Mouse (Mus musculus): ENCODE measurements at regions not wholly inside any gene's neighbourhood (a gene's known extent, or its start where the extent isn't known, plus 50 kb on each side); places are given as distances from the start of the nearest gene placed in this dataset.

- no peak for TF ChIP-seq POLR2AphosphoS2 (IDR thresholded peaks at IDR 0.05; ENCODE audit: insufficient read length, low read depth)
- TF ChIP-seq SRF (IDR thresholded peaks at IDR 0.05; ENCODE audit: control insufficient read depth, insufficient read length, low read depth): no peak
- no peak for TF ChIP-seq E2F4 (IDR thresholded peaks at IDR 0.05; ENCODE audit: insufficient read depth)
- no peak for TF ChIP-seq CEBPB (IDR thresholded peaks at IDR 0.05; ENCODE audit: insufficient read depth, poor library complexity, severe bottlenecking)
- no peak for TF ChIP-seq POLR2A (IDR thresholded peaks at IDR 0.05; ENCODE audit: insufficient read length, low read depth)
- Histone ChIP-seq H3ac (ENCODE audit: control insufficient read depth, insufficient read length) (no peak overlapping the region), H3K79me2 (ENCODE audit: control insufficient read depth, insufficient read depth) (no peaks in the 10 kb centered on the region), H3K4me2 (ENCODE audit: low read depth) (no peak overlapping the region), H3K36me3 (ENCODE audit: control insufficient read depth, insufficient read depth) (no peaks in the 10 kb centered on the region), H3K4me3 (no peak overlapping the region), H3K27me3 (ENCODE audit: control insufficient read depth, insufficient read depth, insufficient read length) (no peaks in the 10 kb centered on the region)
Observed at GRCm38 (mm10) chr1:92332248-92332584, 136.7 kb upstream of the Hdac4 start.

DNA sequence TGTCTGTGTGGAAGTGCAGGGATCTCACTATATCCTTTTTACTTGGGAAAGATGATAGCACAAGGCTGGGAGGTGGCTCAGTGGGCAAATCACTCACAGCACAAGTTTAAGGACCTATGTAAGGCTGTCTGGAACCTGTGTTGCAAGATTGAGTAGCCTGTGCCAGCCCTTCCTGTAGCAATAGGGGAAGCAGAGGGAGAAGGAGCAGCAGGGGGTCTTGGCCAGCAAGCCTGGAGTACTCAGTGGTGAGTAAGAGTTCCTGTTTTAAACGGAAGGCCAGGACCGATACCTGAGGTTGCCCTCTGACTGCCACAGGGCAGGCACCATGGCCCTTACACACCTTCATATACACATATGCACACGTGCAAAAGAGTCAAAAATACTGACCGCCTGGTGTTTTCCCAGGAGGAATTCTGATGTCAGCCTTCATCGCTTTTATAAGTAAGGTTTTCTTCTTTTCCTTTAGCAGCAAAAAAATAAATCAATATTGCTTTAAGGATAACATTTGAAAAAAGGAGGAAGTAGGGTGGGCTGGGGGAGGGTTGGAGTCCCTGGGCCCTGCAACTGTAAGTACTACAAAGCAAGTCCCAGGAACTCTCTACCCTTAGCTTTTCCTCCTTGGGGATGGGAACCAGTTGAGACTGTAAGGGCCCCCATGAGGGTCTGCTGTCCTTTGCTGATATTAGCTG, 136.2 kb upstream of the Hdac4 start:
- TF ChIP-seq CEBPB (IDR thresholded peaks at IDR 0.05; ENCODE audit: insufficient read depth, poor library complexity, severe bottlenecking) (no peak), REST (IDR thresholded peaks at IDR 0.05; ENCODE audit: insufficient read depth, insufficient read length) (no peak), MYOG (IDR thresholded peaks at IDR 0.05; ENCODE audit: control insufficient read depth in 1 of 3, insufficient read depth in 1 of 3, insufficient read length in 2 of 3, low read depth in 2 of 3) (no peak), E2F4 (IDR thresholded peaks at IDR 0.05; ENCODE audit: insufficient read depth) (no peak), TCF12 (IDR thresholded peaks at IDR 0.05; ENCODE audit: insufficient read depth, poor library complexity, severe bottlenecking) (no peak), MAX (IDR thresholded peaks at IDR 0.05; ENCODE audit: low read depth) (no peak)
- Histone ChIP-seq H3K36me3 (ENCODE audit: control insufficient read depth, insufficient read depth) (no peaks in the 10 kb centered on the region), H3ac (ENCODE audit: control insufficient read depth, insufficient read length) (no peak overlapping the region), H3K4me2 (ENCODE audit: low read depth) (no peak overlapping the region), H3K27me3 (ENCODE audit: control insufficient read depth, insufficient read depth, insufficient read length) (no peaks in the 10 kb centered on the region), H3K79me2 (ENCODE audit: control insufficient read depth, insufficient read depth) (no peaks in the 10 kb centered on the region), H3K4me3 (no peak overlapping the region)

DNA sequence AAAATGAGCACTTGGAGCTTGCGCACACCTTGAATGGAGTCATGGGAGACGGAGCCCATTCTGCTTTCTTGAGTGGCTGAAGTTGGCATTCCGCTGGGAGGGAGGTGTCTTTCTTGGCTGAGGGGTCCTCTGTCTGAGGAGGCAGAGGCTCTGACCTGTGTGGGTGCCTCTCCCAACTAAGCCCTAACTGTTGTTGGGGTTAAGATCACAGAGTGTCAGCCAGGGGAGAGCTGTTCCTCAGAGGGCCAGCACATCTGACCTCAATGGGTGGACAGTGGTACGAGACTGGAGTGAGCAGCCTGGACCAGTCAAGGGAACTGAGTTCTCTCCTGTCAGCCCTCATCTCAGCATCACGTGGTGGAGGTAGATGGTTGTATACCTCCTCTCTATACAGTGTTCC, 134.7 kb upstream of the Hdac4 start:
- Histone ChIP-seq H3K4me2 (ENCODE audit: low read depth) (no peak overlapping the region), H3K4me3 (no peak overlapping the region), H3ac (ENCODE audit: control insufficient read depth, insufficient read length) (no peak overlapping the region), H3K79me2 (ENCODE audit: control insufficient read depth, insufficient read depth) (no peaks in the 10 kb centered on the region), H3K27me3 (ENCODE audit: control insufficient read depth, insufficient read depth, insufficient read length) (no peaks in the 10 kb centered on the region), H3K36me3 (ENCODE audit: control insufficient read depth, insufficient read depth) (no peaks in the 10 kb centered on the region)
- no peak for TF ChIP-seq MAX (IDR thresholded peaks at IDR 0.05; ENCODE audit: low read depth)
- TF ChIP-seq TCF12 (IDR thresholded peaks at IDR 0.05; ENCODE audit: insufficient read depth, poor library complexity, severe bottlenecking): no peak
- no peak for TF ChIP-seq E2F4 (IDR thresholded peaks at IDR 0.05; ENCODE audit: insufficient read depth)
- TF ChIP-seq CEBPB (IDR thresholded peaks at IDR 0.05; ENCODE audit: insufficient read depth, poor library complexity, severe bottlenecking): no peak
- no peak for TF ChIP-seq USF1 (IDR thresholded peaks at IDR 0.05; ENCODE audit: low read depth)
- TF ChIP-seq MYOG (IDR thresholded peaks at IDR 0.05; ENCODE audit: control insufficient read depth in 1 of 3, insufficient read depth in 1 of 3, insufficient read length in 2 of 3, low read depth in 2 of 3): no peak

DNA sequence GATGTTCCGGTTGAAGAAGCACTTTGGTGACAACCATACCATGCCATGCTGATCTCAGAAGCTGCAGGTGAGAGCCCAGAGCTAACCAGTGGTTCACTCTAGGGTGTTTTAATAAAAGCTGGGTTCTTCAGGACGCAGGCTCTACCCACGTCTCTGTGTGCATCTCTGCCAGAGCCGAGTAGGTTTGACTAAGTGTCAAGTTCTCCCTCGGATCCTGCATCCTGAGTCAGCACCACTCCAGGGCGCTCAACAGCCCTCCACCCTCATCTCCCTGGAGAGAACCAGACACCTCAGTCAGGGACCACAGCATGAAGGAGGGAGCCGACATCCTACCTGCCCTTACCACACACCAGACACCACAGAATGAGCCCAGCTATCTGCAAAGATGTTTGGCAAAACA, 134.0 kb upstream of the Hdac4 start:
- TF ChIP-seq TCF3 (IDR thresholded peaks at IDR 0.05; ENCODE audit: insufficient read length, low read depth) (no peak), SRF (IDR thresholded peaks at IDR 0.05; ENCODE audit: control insufficient read depth, insufficient read length, low read depth) (no peak), USF1 (IDR thresholded peaks at IDR 0.05; ENCODE audit: low read depth) (no peak), POLR2AphosphoS2 (IDR thresholded peaks at IDR 0.05; ENCODE audit: insufficient read length, low read depth) (no peak), CEBPB (IDR thresholded peaks at IDR 0.05; ENCODE audit: insufficient read depth, poor library complexity, severe bottlenecking) (no peak), MAX (IDR thresholded peaks at IDR 0.05; ENCODE audit: low read depth) (no peak), E2F4 (IDR thresholded peaks at IDR 0.05; ENCODE audit: insufficient read depth) (no peak), POLR2A (IDR thresholded peaks at IDR 0.05; ENCODE audit: insufficient read length, low read depth) (no peak), TCF12 (IDR thresholded peaks at IDR 0.05; ENCODE audit: insufficient read depth, poor library complexity, severe bottlenecking) (no peak), MYOG (IDR thresholded peaks at IDR 0.05; ENCODE audit: control insufficient read depth in 1 of 3, insufficient read depth in 1 of 3, insufficient read length in 2 of 3, low read depth in 2 of 3) (no peak), REST (IDR thresholded peaks at IDR 0.05; ENCODE audit: insufficient read depth, insufficient read length) (no peak), MYOD1 (IDR thresholded peaks at IDR 0.05; ENCODE audit: control insufficient read depth in 1 of 3, insufficient read length in 2 of 3, low read depth in 2 of 3) (no peak)
- Histone ChIP-seq H3ac (ENCODE audit: control insufficient read depth, insufficient read length) (no peak overlapping the region), H3K36me3 (ENCODE audit: control insufficient read depth, insufficient read depth) (no peaks in the 10 kb centered on the region), H3K4me3 (no peak overlapping the region), H3K79me2 (ENCODE audit: control insufficient read depth, insufficient read depth) (no peaks in the 10 kb centered on the region), H3K27me3 (ENCODE audit: control insufficient read depth, insufficient read depth, insufficient read length) (no peaks in the 10 kb centered on the region), H3K4me2 (ENCODE audit: low read depth) (no peak overlapping the region)

DNA sequence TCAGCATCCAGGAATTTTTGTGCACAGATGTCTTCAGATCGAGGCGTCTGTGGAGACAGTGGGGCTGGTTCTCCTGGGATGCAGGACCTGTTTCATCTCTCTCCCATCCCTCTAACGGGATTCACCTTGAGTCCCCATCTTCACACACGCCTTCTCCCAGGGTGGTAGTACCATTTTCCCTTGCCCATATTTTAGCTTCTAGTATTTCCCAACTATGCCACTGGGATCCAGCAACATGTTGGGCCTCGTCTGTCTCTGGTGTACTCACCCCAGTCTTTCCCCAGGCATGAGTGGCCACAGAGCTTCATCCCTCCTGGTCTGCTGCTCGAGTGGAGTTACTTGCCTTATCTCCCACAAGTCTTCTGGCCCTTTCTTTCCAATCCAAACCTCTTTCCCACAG, 131.6 kb upstream of the Hdac4 start:
- H3K4me2 ChIP-seq (ENCODE audit: low read depth): no peak overlapping the region
- H3K27me3 ChIP-seq (ENCODE audit: control insufficient read depth, insufficient read depth, insufficient read length): no peaks in the 10 kb centered on the region
- H3K4me3 ChIP-seq: no peak overlapping the region
- H3ac ChIP-seq (ENCODE audit: control insufficient read depth, insufficient read length): no peak overlapping the region
- H3K36me3 ChIP-seq (ENCODE audit: control insufficient read depth, insufficient read depth): no peaks in the 10 kb centered on the region
- no peaks in the 10 kb centered on the region for H3K79me2 ChIP-seq (ENCODE audit: control insufficient read depth, insufficient read depth)
- TF ChIP-seq E2F4 (IDR thresholded peaks at IDR 0.05; ENCODE audit: insufficient read depth) (no peak), MYOD1 (IDR thresholded peaks at IDR 0.05; ENCODE audit: control insufficient read depth in 1 of 3, insufficient read length in 2 of 3, low read depth in 2 of 3) (no peak), REST (IDR thresholded peaks at IDR 0.05; ENCODE audit: insufficient read depth, insufficient read length) (no peak), SRF (IDR thresholded peaks at IDR 0.05; ENCODE audit: control insufficient read depth, insufficient read length, low read depth) (no peak), TCF12 (IDR thresholded peaks at IDR 0.05; ENCODE audit: insufficient read depth, poor library complexity, severe bottlenecking) (no peak), USF1 (IDR thresholded peaks at IDR 0.05; ENCODE audit: low read depth) (no peak), POLR2AphosphoS2 (IDR thresholded peaks at IDR 0.05; ENCODE audit: insufficient read length, low read depth) (no peak), CEBPB (IDR thresholded peaks at IDR 0.05; ENCODE audit: insufficient read depth, poor library complexity, severe bottlenecking) (no peak), MYOG (IDR thresholded peaks at IDR 0.05; ENCODE audit: control insufficient read depth in 1 of 3, insufficient read depth in 1 of 3, insufficient read length in 2 of 3, low read depth in 2 of 3) (no peak), POLR2A (IDR thresholded peaks at IDR 0.05; ENCODE audit: insufficient read length, low read depth) (no peak), TCF3 (IDR thresholded peaks at IDR 0.05; ENCODE audit: insufficient read length, low read depth) (no peak), MAX (IDR thresholded peaks at IDR 0.05; ENCODE audit: low read depth) (no peak)

Data from myocyte (in vitro differentiated cells).